Mouse (Mus musculus) liver, embryonic 11.5 days (tissue): ENCODE results near the gene Capn1. TPM values are rescaled to one million over a fixed set of nuclear protein-coding genes. Genes with fewer than 3 reads are reported as not detected.

Experiments used
- ATAC-seq: fragments of 200-750 bp; cut with Nextera tagmentation; replicated peaks from 2 replicates; pipeline ENCODE4 v1.8.0; 2017; ENCODE audit warnings: moderate number of reproducible peaks, mild to moderate bottlenecking, moderate TSS enrichment, moderate library complexity; ENCODE audit not compliant: low FRiP score
- DNase-seq: peaks from one replicate; pipeline ENCODE4 v3.0.0-alpha.2; 2017; ENCODE audit warnings: low spot score
- H3K27ac ChIP-seq: fragments of 300-500 bp; sonication (generic); 2 replicates; pipeline ENCODE4 v1.5.1; 2014; ENCODE audit warnings: mild to moderate bottlenecking, low read depth, low read length, control low read depth
- H3K27me3 ChIP-seq: fragments of 300-500 bp; sonication (generic); replicated peaks from 2 replicates; pipeline ENCODE4 v1.6.1; 2014; ENCODE audit warnings: low read length, mixed read lengths; ENCODE audit not compliant: control insufficient read depth, insufficient read depth
- H3K36me3 ChIP-seq: fragments of 300-500 bp; sonication (generic); 2 replicates; pipeline ENCODE4 v1.6.1; 2014; ENCODE audit warnings: mild to moderate bottlenecking, low read length, moderate library complexity, mixed read lengths; ENCODE audit not compliant: control insufficient read depth, insufficient read depth
- H3K4me1 ChIP-seq: fragments of 300-500 bp; sonication (generic); replicated peaks from 2 replicates; pipeline ENCODE4 v1.6.1; 2014; ENCODE audit warnings: low read length, mixed read lengths; ENCODE audit not compliant: control insufficient read depth, insufficient read depth
- H3K4me2 ChIP-seq: fragments of 300-500 bp; sonication (generic); 2 replicates; pipeline ENCODE4 v1.6.1; 2014; ENCODE audit warnings: mild to moderate bottlenecking, control low read depth, moderate library complexity
- H3K4me3 ChIP-seq: fragments of 300-500 bp; sonication (generic); 2 replicates; pipeline ENCODE4 v1.5.1; 2014; ENCODE audit warnings: low read depth, low read length, control low read depth
- H3K9ac ChIP-seq: fragments of 300-500 bp; sonication (generic); 2 replicates; pipeline ENCODE4 v1.6.1; 2014; ENCODE audit warnings: low read depth, low read length, control low read depth
- H3K9me3 ChIP-seq: fragments of 300-500 bp; sonication (generic); 2 replicates; pipeline ENCODE4 v1.6.1; 2016; ENCODE audit warnings: low read length, inconsistent platforms, mixed read lengths; ENCODE audit not compliant: control insufficient read depth
- whole genome bisulfite sequencing: fragments of 180-500 bp; shearing (Covaris S2); extraction: QIAGEN DNeasy Blood & Tissue Kit; methylation state at CpG from one replicate; pipeline ENCODE4 v1.1.7; 2014; 5-methylcytosine and 5-hydroxymethylcytosine counted together
- polyA plus RNA-seq: library from polyadenylated mRNA; unstranded; fragments of >200 nt; fragmentation: Nextera tagmentation; extraction: Ambion mirVana; gene quantifications from 2 replicates; pipeline ENCODE4 v1.2.1, GENCODE M21; 2014

Gene Capn1
- polyA plus RNA-seq, 1 experiment from 2014 or later, result 25.2 TPM

DNA sequence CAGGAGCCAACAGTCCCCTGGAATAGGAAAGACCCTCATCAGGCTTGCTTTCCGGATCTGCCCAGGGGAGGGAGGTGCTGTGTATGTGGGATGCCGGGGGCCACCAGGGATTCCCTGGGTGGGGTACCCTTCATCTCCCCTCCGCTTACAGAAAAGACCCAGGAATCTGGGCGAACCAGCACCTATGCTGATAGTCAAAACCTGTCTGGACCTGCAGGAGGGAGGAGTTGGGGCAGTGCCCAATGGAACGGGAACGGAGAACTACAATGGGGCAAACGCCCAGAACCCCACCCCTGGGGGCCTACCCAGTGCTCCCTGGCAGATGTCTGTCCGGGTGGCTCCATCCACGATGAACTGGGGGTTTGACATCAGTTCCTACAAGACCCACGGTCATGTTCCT, 2.0 kb downstream of the Capn1 start:
- Histone ChIP-seq H3K4me1 (peaks cover 35% of the 10 kb centered on the region), H3K36me3 (peaks cover 3% of the 10 kb centered on the region; the same call in 1 of the 2 replicates), H3K27me3 (0 out of 2 replicates have a peak, but pooled peaks cover 4% of the 10 kb centered on the region), H3K4me3 (peak overlapping the region; percentile 56), H3K27ac (no peak overlapping the region), H3K9me3 (no peaks in the 10 kb centered on the region), H3K9ac (no peak overlapping the region), H3K4me2 (peak overlapping the region; percentile 93)
- DNase-seq (no peak), ATAC-seq (no peak)
- WGBS, result 84% methylated on average over 10 of the region's 10 CpGs

DNA sequence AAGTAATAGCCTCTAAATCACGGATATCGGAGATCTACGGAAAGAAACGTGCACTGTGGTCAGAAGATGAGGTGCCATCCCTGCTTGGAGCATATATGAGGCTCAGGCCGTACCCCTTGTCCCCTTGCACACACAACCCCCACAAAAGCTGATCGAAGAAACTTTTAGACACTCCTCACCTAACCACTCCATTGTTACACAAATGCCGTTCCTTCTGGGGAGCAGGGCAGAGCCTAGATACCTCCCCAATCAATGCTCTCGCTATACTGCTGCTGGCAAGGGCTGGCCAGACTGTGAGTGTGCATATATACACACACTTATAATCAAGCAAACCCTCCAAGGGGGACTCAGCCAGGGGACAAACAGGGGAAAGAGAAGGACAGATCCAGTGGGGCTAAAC, 6.6 kb downstream of the Capn1 start:
- Histone ChIP-seq H3K36me3 (peaks cover 9% of the 10 kb centered on the region; the same call in 1 of the 2 replicates), H3K9me3 (no peaks in the 10 kb centered on the region), H3K27me3 (no peaks in the 10 kb centered on the region), H3K4me3 (no peak overlapping the region), H3K9ac (no peak overlapping the region), H3K27ac (no peak overlapping the region), H3K4me1 (peaks cover 5% of the 10 kb centered on the region), H3K4me2 (no peak overlapping the region)
- 86% methylated on average over 8 of the region's 8 CpGs for WGBS
- DNase-seq (no peak), ATAC-seq (no peak)

DNA sequence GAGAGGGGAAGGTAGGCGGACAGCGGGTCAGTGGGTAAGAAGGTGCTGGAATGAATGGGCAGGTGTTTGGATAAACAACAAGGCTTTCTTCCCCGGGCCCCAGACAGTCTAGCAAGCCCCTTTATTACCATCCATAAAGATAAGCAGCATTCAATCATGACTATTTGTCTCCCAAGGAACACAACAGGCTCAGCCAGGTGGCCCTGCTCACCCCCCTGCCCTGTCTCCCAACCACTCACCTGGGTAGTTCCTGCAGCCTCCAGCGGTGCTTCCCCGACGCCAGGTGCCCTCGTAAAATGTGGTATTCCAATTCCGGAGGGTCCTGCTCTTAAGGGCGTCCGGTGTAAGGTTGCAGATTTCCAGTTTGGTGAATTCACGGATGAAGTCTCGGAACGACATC, 8.7 kb downstream of the Capn1 start:
- WGBS, result 86% methylated on average over 13 of the region's 13 CpGs
- Histone ChIP-seq H3K27ac (no peak overlapping the region), H3K4me3 (no peak overlapping the region), H3K36me3 (peaks cover 9% of the 10 kb centered on the region; the same call in 1 of the 2 replicates), H3K9ac (no peak overlapping the region), H3K4me1 (peaks cover 3% of the 10 kb centered on the region; the same call in 1 of the 2 replicates), H3K4me2 (no peak overlapping the region), H3K9me3 (no peaks in the 10 kb centered on the region), H3K27me3 (no peaks in the 10 kb centered on the region)
- DNase-seq, result no peak
- ATAC-seq, result no peak

- no peaks in the 10 kb centered on the region for H3K9me3 ChIP-seq
- no peak for ATAC-seq
- H3K27me3 ChIP-seq, result no peaks in the 10 kb centered on the region
- H3K27ac ChIP-seq, result no peak overlapping the region
- no peaks in the 10 kb centered on the region; the same call in 1 of the 2 replicates for H3K4me1 ChIP-seq
- DNase-seq, result no peak
- H3K4me3 ChIP-seq, result no peak overlapping the region
- peaks cover 9% of the 10 kb centered on the region; the same call in 1 of the 2 replicates for H3K36me3 ChIP-seq
- WGBS, result 81% methylated on average over 11 of the region's 11 CpGs
- no peak overlapping the region for H3K4me2 ChIP-seq
- no peak overlapping the region for H3K9ac ChIP-seq
Observed at GRCm38 (mm10) chr19:6005541-6005940, 10.2 kb downstream of the Capn1 start.

DNA sequence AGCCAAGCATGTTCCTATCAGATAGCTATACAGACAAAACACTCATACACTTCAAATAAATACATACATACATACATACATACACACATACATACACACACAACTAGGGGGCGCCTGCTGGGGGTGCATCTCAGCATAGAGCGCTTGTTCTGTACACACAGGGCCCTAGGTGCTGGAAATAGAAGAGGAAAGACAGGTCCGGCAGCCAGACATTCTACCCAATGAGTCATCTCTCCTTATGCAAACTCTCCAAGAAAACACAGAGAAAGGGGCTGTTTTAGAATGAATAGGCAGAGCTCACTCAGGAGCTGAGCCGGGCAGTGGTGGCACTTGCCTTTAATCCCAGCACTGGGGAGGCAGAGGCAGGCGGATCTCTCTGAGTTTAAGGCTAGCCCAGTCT, 15.7 kb downstream of the Capn1 start:
- Histone ChIP-seq H3K36me3 (no peaks in the 10 kb centered on the region; the same call in 1 of the 2 replicates), H3K9ac (no peak overlapping the region), H3K9me3 (no peaks in the 10 kb centered on the region), H3K27ac (no peak overlapping the region), H3K4me1 (no peaks in the 10 kb centered on the region), H3K27me3 (no peaks in the 10 kb centered on the region), H3K4me3 (no peak overlapping the region), H3K4me2 (no peak overlapping the region)
- WGBS, result 77% methylated on average over 5 of the region's 5 CpGs
- DNase-seq (no peak), ATAC-seq (no peak)

DNA sequence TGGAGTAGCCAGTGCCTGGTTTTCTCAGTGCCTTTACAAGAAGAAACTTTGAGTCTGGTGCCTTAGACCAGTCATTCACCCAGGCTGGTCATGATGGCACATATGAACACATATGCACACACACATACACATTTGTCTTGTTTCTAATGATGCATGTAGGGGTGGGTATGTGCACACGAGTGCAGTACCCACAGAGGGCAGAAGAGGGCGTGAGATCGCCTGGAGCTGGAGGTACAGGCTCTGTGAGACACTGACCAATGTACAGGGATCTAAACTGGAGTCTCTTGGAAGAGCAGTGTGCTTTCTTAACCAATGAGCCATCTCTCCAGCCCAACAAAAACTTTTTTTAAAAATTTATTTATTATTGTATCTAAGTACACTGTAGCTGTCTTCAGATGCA, 17.5 kb downstream of the Capn1 start:
- 83% methylated on average over 3 of the region's 3 CpGs for WGBS
- ATAC-seq (no peak), DNase-seq (no peak)
- H3K36me3 ChIP-seq, result peaks cover 2% of the 10 kb centered on the region
- H3K4me3 ChIP-seq, result no peak overlapping the region
- no peak overlapping the region for H3K27ac ChIP-seq
- no peaks in the 10 kb centered on the region for H3K4me1 ChIP-seq
- H3K27me3 ChIP-seq, result no peaks in the 10 kb centered on the region
- H3K4me2 ChIP-seq, result no peak overlapping the region
- H3K9me3 ChIP-seq, result no peaks in the 10 kb centered on the region
- no peak overlapping the region for H3K9ac ChIP-seq

DNA sequence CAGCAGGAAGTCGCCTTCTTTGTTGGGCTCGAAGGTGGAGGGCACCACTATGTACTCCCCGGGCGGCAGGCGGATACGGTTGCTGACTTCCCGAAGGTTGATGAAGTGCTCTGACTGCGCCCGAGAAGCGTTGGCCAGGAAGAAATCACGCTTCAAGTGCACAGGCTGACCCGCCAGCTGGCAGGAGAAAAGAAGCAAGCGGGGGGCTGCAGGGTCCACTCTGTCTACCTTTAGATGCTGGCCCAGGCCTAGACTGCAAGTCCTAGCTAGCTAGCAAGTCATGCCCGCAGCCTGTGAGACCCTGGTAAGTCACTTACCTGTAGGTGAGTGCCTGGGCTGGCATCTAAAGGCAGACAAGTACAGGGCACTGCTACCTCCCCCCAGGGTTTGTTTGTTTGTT, 21.0 kb downstream of the Capn1 start:
- WGBS, result 87% methylated on average over 14 of the region's 14 CpGs
- H3K9ac ChIP-seq, result no peak overlapping the region
- H3K27me3 ChIP-seq, result no peaks in the 10 kb centered on the region
- no peak overlapping the region for H3K4me3 ChIP-seq
- H3K4me2 ChIP-seq, result no peak overlapping the region
- no peaks in the 10 kb centered on the region for H3K9me3 ChIP-seq
- no peak overlapping the region for H3K27ac ChIP-seq
- H3K36me3 ChIP-seq, result peaks cover 7% of the 10 kb centered on the region
- ATAC-seq (no peak), DNase-seq (no peak)
- H3K4me1 ChIP-seq, result no peaks in the 10 kb centered on the region

GRCm38 (mm10) chr19:5992012-5992411, 23.7 kb downstream of the Capn1 start:
- Histone ChIP-seq H3K4me2 (no peak overlapping the region), H3K36me3 (peaks cover 7% of the 10 kb centered on the region)
- 69% methylated on average over 7 of the region's 7 CpGs for whole genome bisulfite sequencing

DNA sequence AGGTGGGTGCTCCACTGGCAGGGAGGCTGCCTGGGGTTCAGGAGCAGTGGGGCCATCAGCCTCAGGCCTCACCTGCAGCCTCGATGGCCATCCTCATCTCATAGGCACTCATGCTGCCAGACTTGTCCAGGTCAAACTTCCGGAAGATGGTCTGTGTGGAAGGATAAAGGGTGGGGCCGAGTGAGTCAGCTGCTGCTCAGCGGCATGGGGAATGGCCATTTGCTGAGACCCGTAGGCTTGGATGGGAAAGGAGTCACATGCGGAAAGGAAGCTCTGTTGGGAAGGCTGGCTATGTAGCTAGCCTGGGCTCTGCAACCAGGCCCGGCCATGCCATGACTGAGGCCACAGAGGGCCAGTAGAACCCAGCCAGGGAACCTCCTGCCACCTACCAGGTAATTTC, 24.2 kb downstream of the Capn1 start:
- ATAC-seq (no peak), DNase-seq (no peak)
- peaks cover 7% of the 10 kb centered on the region for H3K36me3 ChIP-seq
- H3K27ac ChIP-seq, result no peak overlapping the region
- no peaks in the 10 kb centered on the region for H3K9me3 ChIP-seq
- no peak overlapping the region for H3K9ac ChIP-seq
- no peak overlapping the region for H3K4me2 ChIP-seq
- H3K27me3 ChIP-seq, result no peaks in the 10 kb centered on the region
- WGBS, result 83% methylated on average over 7 of the region's 7 CpGs
- no peak overlapping the region for H3K4me3 ChIP-seq
- H3K4me1 ChIP-seq, result peaks cover 12% of the 10 kb centered on the region

More at GRCm38 (mm10) chr19:5992012-5992411, 23.7 kb downstream of the Capn1 start:
- Histone ChIP-seq H3K27ac (no peak overlapping the region), H3K4me3 (no peak overlapping the region), H3K27me3 (no peaks in the 10 kb centered on the region), H3K4me1 (peaks cover 12% of the 10 kb centered on the region), H3K9me3 (no peaks in the 10 kb centered on the region), H3K9ac (no peak overlapping the region)
- DNase-seq, result no peak
- ATAC-seq, result no peak
